Mouse (Mus musculus) A20 (cell line): ENCODE data around the gene Ptprcap.

Experiments
- DNase-seq: peaks from one replicate; pipeline ENCODE4 v3.0.0-alpha.2; 2011; ENCODE audit warnings: low read depth, low spot score

Gene Ptprcap

GRCm38 (mm10) chr19:4194776-4195650, 41.6 kb downstream of the Ptprcap start:
- DNase-seq = no peak

- no peak for DNase-seq
These were observed 42.6 kb downstream of the Ptprcap start for GRCm38 (mm10) chr19:4196048-4196447.

GRCm38 (mm10) chr19:4196548-4196947, 43.1 kb downstream of the Ptprcap start:
- no peak for DNase-seq

GRCm38 (mm10) chr19:4197180-4197579, 43.8 kb downstream of the Ptprcap start:
- DNase-seq = no peak

- DNase-seq = peak; percentile 97
These were observed 48.0 kb downstream of the Ptprcap start, which contains the start of gene Rad9a for GRCm38 (mm10) chr19:4201291-4201909. Gene Rad9a, minus strand, starts transcription at chr19:4201662.

GRCm38 (mm10) chr19:4202149-4202548, 48.7 kb downstream of the Ptprcap start:
- no peak for DNase-seq

GRCm38 (mm10) chr19:4203148-4203547, 49.7 kb downstream of the Ptprcap start:
- peak; percentile 52 for DNase-seq

GRCm38 (mm10) chr19:4203604-4204326, 50.4 kb downstream of the Ptprcap start:
- peak; percentile 48 for DNase-seq

- no peak for DNase-seq
These were observed 51.5 kb downstream of the Ptprcap start for GRCm38 (mm10) chr19:4204889-4205288.
